Mouse (Mus musculus): ENCODE results near the gene Rrbp1.

DNA sequence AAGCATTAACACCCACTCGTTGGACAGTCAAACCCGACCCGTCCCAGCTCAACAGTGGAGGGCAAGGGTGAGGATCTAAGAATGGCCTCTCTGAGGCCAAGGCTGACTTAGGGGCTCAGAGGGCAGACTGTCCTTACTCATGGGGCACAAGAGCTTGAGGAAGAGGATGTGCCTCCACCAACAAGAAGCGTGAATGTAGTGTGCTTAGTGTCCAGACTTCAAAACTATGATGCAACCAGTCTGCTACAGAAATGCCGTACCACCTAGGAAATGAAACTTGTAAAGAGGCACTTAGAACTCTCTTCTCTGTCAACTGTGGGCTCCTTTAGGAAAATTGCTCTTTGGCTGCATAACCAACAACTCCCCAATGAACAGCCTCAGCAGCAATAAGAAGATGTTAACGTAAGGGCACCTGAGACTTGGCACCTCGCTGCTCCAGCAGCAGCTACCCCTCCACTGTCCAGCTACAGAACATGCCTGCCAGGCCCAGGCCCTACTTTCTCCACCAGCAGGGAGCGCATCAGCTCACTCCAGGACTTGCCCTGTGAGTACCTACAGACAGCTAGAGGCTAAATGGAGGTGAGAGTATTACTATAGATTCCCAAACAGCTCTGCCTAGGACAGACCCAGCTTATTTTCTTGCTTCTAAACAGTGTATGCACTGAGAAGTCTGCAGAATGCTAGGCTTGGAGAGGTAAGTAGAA lies 32.5 kb downstream of the Rrbp1 start:
- no peak for TF ChIP-seq POLR2A (IDR thresholded peaks at IDR 0.05; ENCODE audit: borderline replicate concordance, insufficient read depth, low read length)
- no peak for TF ChIP-seq CTCF (IDR thresholded peaks at IDR 0.05; ENCODE audit: borderline replicate concordance, insufficient read depth, low read depth, low read length)

All from cerebellum, adult 2 months (tissue).